Comparison of ENCODE assay signal across 8 mouse cellular contexts in genomic region chr14:75828866-75829806, GRCm38 (mm10). TPM values are rescaled to one million over a fixed set of nuclear protein-coding genes. Genes with fewer than 3 reads are reported as not detected.
DNase-seq lines count a peak whose midpoint lies in the region; ATAC-seq lines count a peak whose summit lies in the region.

No protein-coding gene starts in this region.

- no peaks in the 10 kb centered on the region for H3K36me3 ChIP-seq in hindbrain, embryonic 15.5 days

- H3K27ac ChIP-seq in hindbrain, embryonic 15.5 days (replicated peaks) = peak overlapping the region; percentile 21; the same call in 1 of the 2 replicates

- H3K4me3 ChIP-seq in hindbrain, embryonic 15.5 days = peak overlapping the region; percentile 32

- peak overlapping the region; percentile 77 for H3K4me2 ChIP-seq in hindbrain, embryonic 15.5 days

- peak; percentile 83 for DNase-seq in R1 (ENCODE audit: low read depth, low spot score)
- DNase-seq in cerebellum, postnatal 36 days = peak; percentile 92 to 96
- DNase-seq in frontal cortex, postnatal 36 days (ENCODE audit: low spot score in 2 of 2) = peak; percentile 88 to 96
- DNase-seq in layer of hippocampus, postnatal 36 days = peak; percentile 85 to 86
- peak; percentile 90 for DNase-seq in lung, postnatal 25 days (ENCODE audit: low spot score)
- peak; percentile 63 for DNase-seq in retina, adult 2 months (ENCODE audit: low read depth, low spot score)
- DNase-seq in thymus, postnatal 25 days = peak; percentile 78

- peaks cover 4% of the 10 kb centered on the region; the same call in 1 of the 2 replicates for H3K27me3 ChIP-seq in hindbrain, embryonic 15.5 days

- peak overlapping the region; percentile 33 for H3K9ac ChIP-seq in hindbrain, embryonic 15.5 days

- 5% methylated on average over 32 of the region's 32 CpGs for WGBS in hindbrain, embryonic 15.5 days

- peak; percentile 79 for ATAC-seq in hindbrain, embryonic 15.5 days (ENCODE audit: low FRiP score, low read depth)

- H3K9me3 ChIP-seq in hindbrain, embryonic 15.5 days = no peaks in the 10 kb centered on the region

- peaks cover 25% of the 10 kb centered on the region for H3K4me1 ChIP-seq in hindbrain, embryonic 15.5 days (replicated peaks)

RNA-seq across cellular contexts. Expression of gene Tpt1, which starts 15.8 kb away (rescaled TPM):
- 665 and 758 TPM in 2 replicates for polyA plus RNA-seq in hindbrain, embryonic 15.5 days (2015; fragmentation: Nextera tagmentation; extraction: Ambion mirVana)
- 100 to 1,000 TPM; 921 to 999 TPM for total RNA-seq in layer of hippocampus, postnatal 36 days (2021)

RNA-seq across cellular contexts. Expression of gene Slc25a30, which starts 42.3 kb away (rescaled TPM):
- polyA plus RNA-seq in hindbrain, embryonic 15.5 days (2015; fragmentation: Nextera tagmentation; extraction: Ambion mirVana) = 9.2 and 9.9 TPM in 2 replicates
- total RNA-seq in layer of hippocampus, postnatal 36 days (2021) = 10 to 100 TPM; 13.4 to 14.0 TPM

Comparison
In these comparisons a context has a peak if more than half of its experiments do, and no peak if none do; other contexts are left out.
1. Peak in every context shown above with its lines: DNase-seq, ATAC-seq, H3K4me3 ChIP-seq and H3K27ac ChIP-seq.